Mouse (Mus musculus) gastrocnemius, postnatal 36 days (tissue): Measurements from ENCODE around the gene 1110017D15Rik. TPM values are rescaled to one million over a fixed set of nuclear protein-coding genes. Genes with fewer than 3 reads are reported as not detected.

Experiments
- DNase-seq, 2 experiments: peaks; one replicate each; pipeline ENCODE4 v3.0.0; 2022
- intact Hi-C: fragments of 180-260 bp; cut with DNase I; formaldehyde crosslinking; loops from one replicate; pipeline ENCODE4 v1.15.1; 2025
- long read RNA-seq, 2 experiments: library from polyadenylated mRNA; stranded (forward); transcript quantifications; one replicate each; pipeline ENCODE4 v2.0.0; 2021
- total RNA-seq, 2 experiments: library from RNA; stranded (reverse); gene quantifications; 2 replicates each; pipeline ENCODE4 v1.2.3; 2021

The 1110017D15Rik gene
- total RNA-seq = under 1 TPM in 1 of 2 experiments, not detected in 1; 0.37 TPM
- long read RNA-seq, experiment 1, partial matches to known transcripts = 0 of 1 reads
- long read RNA-seq, experiment 1, other reads (novel, unspliced or antisense) = 1 of 1 reads
- long read RNA-seq, experiment 2 = 0 reads

DNA sequence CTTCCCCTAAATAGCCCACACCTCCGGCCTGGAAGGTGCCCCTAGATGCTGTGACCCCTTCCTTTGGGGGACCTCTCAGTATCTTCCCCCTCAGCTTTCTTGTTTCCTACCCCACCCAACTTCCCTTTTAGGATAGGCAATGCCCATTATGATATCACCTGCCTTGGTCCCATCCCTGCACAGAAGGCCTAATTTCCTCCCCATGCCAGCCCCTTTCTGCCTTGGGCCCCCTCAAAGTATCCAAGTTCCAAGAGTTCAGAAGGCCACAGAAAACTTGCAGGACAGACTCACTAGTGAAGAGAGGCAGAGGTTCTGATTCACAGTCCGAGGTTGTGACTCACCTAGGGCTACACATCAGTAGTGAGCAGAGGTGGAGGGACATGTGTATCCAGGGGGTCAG is at the start of gene 1110017D15Rik:
1110017D15Rik (minus strand) TSS at position 101 of the 400 bp plus-strand sequence.
- DNase-seq = no peak
- intact Hi-C loops = no loop called here

DNA sequence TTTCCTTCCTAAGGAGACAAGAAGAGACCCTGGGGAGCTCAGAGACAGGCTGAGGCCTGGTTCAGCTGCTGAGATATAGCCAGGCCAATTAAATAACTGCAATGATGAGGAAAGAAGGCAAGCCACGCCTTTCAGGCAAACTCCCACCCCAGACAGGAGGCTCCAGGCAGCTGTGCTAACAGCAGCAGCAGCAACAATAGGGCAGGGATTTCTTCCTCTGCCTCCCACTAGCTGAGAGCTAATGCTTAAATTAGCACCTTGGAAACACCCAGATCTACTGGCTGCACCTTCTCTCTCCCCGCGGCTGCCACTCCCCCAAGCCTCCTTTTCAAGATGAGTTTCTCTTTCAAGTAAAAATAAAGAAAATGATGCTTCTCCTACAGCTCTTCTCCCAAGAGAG is 49.0 kb upstream of the 1110017D15Rik start:
- intact Hi-C loops = no loop called here
- no peak for DNase-seq

DNA sequence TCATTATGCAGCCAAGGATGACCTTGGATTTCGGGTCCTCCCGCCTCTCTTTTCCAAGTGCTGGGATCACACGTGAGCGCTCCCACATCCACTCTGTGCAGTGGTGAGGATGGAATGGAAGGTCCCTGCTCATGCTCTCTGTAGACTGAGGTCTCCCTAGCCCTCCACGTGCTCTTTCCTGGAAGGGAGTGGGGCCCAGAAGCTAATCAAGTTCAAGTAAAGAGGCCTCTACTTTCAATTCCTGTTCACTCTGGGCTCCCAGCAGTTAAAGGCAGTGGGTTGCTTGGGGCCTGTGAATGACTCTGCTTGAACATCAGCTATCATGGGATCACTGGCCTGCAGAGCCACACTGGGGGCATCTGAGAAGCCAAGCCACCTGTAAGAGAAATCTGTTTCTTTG is 46.2 kb upstream of the 1110017D15Rik start:
- intact Hi-C loops = no loop called here

DNA sequence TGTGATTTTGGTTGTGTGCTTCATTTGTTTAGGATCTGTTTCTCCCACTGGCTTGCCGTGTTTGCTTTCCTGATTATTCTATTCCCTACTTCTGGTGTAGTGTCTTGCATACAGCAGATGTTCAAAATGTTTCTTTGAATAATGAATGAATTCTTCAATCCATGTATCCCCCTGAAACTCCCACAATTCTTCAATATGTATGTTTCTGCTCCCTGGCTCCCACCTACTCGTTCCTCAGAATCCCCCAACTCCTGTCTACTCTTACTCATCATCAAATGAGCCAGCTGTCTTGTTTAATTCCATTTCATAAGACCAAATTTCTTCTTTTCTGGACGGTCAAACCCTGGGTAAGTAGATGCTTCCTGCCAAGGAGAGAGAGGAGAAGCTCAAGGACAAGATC is 40.0 kb upstream of the 1110017D15Rik start:
- no peak for DNase-seq
- intact Hi-C loops = no loop called here

More for the DNA sequence above, 46.2 kb upstream of the 1110017D15Rik start:
- DNase-seq = no peak

DNA sequence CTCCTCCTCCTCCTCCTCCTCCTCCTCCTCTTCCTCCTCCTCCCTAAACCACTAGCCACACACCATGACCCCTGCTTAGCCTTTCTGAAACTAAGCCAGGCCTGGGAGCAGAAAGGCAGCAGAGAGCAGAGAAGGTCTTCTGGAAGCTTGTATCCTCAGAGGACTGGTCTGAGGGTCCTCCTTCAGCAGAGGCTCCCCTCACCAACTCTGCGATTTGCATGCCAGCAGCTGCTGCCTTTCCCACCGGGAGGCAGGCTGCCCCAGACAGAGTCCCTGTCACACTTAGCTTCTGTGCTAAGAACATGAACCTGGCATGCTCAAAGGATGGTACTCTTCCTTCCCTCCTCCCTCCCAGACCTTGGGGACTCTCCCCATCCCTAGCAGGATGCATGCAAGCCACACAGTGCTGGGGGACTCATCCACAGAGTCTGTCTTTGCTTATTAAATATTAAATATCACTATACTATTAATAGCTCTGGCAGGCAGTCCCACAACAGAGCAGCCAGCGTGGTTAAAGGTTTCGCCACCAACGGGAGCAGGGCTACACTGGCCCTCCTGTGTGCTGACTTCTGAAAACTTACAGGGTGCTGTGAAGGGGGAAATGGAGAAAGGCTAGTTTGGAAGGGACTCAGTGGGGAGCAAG is 39.3 kb upstream of the 1110017D15Rik start:
- DNase-seq = no peak
- intact Hi-C loops = no loop called here

DNA sequence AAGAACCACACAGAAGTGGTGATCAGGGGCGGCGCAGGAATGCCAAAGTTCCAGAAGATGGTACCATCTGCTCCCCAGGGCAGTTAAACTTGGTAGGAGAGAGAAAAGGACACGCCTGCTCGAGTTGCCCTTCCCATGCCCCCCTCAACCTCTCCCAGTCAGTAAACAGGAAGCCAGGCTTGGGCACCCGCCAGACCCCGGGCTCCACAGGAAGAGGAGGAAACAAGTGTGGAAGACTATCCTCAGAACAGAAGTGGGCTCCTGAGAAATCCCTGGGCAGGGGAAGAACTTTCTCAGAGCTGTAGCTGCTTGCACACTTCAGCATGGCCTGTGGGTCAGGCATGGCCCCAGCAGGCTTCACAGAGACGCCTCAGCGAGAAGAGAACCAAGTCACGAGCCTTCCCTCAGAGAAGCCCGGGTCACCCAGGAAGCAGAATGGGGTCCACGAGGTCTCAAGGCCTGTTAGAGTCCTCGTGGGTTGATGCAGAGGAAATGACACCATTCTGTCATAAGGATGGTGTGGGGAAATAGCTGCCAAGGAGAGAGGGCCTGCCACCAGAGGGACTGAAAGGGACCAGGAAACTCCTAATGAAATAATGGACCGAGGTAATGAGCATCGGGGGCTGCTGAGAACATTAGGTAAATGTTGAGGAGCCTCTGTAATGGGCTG is 38.0 kb upstream of the 1110017D15Rik start:
- intact Hi-C loops = loop anchor here (5.0 kb wide), 1 partner anchor 152 kb away; no protein-coding TSS in a partner anchor
- peak; percentile 58 to 76 for DNase-seq

DNA sequence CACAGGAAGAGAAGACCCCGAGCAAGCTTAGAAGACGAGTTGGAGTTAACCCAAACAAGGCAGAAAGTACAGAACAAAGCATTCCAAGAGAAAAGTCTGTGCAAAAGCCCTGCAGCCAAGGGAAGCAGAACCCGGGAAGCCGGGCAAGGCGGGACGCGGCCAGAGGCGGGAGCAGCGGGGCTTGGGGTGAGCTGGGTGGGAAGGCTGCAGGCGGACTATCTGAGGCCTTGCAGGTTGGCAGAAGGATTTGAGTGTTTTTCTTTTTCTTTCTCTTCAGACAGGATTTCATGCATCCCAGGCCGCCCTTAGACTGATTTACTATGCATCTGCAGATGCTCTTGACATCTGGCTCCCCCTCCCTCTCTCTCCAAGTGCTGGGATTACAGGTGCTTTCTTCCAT is 36.0 kb upstream of the 1110017D15Rik start:
- intact Hi-C loops = loop anchor here (2.0 to 5.0 kb wide), 3 partner anchors 62 to 154 kb away; no protein-coding TSS in a partner anchor
- DNase-seq = no peak

DNA sequence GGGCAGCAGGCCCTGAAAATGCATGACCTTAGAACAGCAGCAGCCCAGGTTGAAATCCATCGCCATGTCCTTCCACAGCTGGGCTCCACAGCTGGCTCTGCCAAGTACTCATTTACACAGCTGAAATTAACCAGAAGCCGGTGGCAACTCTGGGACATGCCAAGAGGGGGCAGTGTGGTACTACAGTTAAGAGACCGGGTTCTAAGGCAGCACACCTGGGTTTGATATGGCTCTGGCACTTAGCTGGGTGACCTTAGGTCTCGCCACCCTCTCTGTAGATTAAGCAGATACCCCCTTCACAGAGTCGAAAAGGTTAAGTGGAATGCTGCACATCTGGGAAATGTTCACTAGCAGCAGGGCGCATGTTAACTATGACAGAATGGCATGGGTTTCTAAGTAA is 35.4 kb upstream of the 1110017D15Rik start:
- peak; percentile 60 to 78 for DNase-seq
- intact Hi-C loops = loop anchor here (2.0 to 5.0 kb wide), 3 partner anchors 62 to 155 kb away; no protein-coding TSS in a partner anchor

DNA sequence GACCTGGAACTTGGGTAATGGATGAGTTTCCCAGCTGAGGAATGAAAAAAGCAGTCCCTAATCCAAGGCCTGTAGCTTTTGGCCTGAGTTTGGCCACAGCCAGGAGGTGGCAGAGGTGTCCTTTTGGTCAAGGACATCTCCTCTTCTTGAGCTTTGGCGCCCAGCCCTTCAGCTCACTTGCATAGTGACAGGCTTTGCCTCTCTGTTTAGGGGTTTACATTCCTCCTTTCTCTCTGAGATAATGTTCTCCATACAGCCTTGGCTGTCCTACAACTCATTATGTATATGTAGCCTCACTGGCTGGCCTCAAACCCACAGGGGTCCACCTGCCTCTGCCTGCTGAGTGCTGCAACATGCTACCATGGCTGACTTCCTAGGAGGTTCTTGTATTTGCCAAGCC is 30.0 kb upstream of the 1110017D15Rik start:
- intact Hi-C loops = no loop called here
- DNase-seq = no peak

DNA sequence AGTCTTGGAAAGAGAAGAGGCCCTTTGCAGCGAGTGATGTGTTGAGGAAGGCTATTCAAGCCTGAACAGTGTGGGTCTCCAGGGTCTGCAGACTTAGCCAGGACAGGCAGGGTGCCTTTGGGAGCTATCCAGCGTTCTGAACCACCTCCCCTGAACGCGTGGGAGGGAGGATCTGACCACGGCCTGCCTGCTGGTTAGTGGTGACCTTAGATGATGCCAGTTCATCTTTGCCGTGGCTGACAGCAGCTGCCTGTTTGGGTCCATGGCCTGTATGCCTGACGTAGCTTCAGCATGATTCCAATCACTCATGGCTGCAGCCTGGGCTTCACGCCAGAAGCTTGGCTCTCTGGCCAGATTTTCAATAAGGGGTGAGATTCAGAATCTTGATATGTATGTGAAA is 28.9 kb upstream of the 1110017D15Rik start:
- no peak for DNase-seq
- intact Hi-C loops = no loop called here

DNA sequence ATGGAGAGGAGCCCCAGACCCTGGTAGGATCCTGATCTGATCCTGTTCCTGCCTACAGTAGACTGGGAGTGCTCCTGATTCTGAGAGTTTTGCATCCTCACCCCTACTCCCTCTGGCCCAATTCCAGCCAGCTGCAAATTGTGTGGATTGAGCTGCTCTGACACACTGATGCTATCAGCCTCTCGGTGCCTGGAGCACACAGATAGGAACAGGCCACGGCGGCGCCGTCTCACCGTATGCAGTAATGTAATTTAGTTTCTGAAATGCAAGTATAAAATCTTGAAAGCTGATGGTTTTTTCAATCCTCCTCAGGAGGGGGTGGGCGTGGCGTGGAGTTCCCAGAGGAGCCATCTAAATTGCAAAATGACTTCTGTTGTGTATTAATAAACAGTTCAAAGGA is 25.0 kb upstream of the 1110017D15Rik start:
- intact Hi-C loops = no loop called here

DNA sequence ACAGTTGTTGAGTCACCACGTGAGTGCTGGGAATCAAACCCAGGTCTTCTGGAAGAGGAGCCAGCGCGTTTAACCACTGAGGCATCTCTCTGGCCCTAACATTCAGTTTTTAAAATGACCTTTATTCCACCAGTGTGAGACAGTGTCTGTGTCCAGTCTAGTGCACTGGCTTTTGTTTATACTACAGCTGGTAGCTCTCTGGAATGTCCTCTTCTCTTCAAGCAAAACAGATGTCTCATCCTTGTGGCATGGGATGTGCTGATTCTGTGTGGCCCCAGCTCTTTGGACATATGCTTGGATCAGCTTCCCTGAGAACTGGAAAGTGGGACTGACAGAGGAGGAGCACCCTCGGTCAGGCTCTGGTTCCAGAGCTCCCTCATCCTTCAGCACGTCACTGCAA is 17.7 kb upstream of the 1110017D15Rik start:
- intact Hi-C loops = no loop called here
- no peak for DNase-seq

More for the DNA sequence above, 25.0 kb upstream of the 1110017D15Rik start:
- no peak for DNase-seq

DNA sequence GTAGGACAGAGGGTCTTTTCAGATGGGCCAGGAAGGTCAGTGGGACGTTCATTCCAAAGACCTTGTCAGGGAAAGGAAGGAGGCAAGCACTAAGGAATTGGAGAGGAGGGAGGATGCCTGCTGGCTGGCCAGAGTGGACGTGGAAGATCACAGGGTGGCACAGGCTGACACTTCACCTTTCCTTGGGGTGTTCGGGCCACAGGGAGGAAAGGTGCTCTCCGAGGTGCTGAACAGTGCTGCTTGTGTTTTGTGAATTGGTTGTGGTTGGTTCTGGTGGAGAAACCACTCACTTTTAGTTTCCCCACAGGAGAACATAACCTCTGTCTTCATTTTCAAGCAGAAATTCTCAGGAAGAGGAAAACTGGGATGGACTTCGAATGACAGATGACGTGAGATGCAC is 15.3 kb upstream of the 1110017D15Rik start:
- intact Hi-C loops = no loop called here
- DNase-seq = no peak

DNA sequence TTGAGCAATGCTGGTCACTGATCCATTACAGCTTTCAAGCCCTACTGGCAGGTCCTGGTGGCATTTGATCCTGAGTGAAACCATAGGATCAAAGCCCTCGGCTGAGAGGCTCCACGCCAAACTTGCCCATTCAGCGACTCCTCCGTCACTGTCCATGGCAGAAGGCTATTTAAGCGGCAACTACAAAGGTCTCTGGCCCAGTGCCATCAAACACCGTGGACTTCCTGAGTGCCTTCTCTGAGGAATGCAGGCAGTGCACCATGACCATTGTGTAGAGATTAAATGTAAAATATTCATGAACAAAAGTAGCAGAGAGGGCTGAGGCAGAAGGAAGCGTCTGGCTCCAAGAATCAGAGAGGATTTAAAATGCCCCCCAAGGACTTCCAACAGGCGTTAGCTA is 10.9 kb upstream of the 1110017D15Rik start:
- intact Hi-C loops = loop anchor here (10.0 kb wide), 1 partner anchor 87 kb away; no protein-coding TSS in a partner anchor

DNA sequence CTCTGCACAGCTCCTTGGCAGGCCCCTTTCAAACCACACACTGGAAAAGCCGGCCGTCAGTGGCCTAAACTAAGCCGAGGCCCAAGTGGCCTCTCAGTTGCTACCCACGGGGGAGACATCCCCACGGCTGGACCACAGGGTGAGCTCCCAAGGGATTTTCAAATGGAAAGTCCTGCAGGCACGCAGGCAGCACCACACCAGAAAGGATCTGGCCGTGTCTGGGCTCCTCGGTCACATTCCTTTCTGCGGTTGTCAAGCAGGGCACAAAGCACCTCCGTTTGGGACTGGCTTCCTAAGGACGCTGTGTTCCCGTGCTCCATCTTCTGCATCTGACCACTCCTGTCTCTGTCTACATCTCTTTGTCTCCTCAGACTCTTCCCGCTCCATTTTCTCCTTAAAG is 9.9 kb upstream of the 1110017D15Rik start:
- no peak for DNase-seq
- intact Hi-C loops = loop anchor here (10.0 kb wide), 1 partner anchor 88 kb away; no protein-coding TSS in a partner anchor

More for the DNA sequence above, 10.9 kb upstream of the 1110017D15Rik start:
- peak; percentile 40 to 56 for DNase-seq

DNA sequence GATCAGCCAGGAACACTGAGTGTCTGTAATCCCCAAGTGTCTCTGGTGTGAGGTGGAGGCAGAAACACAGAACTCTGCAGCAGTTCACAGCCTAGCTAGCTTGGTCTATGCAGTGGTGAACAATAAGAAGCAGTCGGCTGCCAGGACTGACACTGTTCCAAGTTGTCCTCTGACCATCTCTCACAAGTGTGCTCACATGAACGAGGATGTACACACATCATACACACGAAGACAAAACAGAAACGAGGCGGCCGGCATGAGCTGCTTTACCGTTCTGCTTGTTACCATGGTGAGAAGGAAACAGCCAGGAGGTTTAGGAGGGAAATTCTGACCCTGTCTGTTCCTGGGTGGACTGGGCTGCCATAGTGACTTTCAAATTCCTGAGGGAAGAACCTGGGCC is 9.4 kb upstream of the 1110017D15Rik start:
- DNase-seq = no peak
- intact Hi-C loops = loop anchor here (10.0 kb wide), 1 partner anchor 88 kb away; no protein-coding TSS in a partner anchor

DNA sequence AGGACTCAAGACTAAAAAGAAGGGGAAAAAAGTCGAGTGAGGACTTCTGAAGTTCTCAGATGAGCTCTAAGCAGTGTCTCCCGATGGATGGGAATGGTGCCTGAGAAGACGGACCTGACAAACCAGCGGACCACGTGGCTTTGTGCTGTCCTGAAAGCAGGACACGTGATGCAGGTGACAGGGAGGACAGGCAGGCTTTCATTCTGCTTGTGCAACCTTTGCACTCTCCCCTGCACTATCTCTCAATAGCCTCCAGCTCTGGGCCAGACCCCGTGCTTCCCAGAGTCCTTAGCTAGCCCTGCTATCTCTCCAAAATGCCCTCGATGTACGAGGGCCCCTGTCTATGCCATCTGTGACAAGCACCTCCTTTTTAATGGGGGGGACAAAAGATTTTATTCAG is 7.7 kb upstream of the 1110017D15Rik start:
- DNase-seq = no peak
- intact Hi-C loops = loop anchor here (5.0 to 10.0 kb wide), 3 partner anchors 90 to 182 kb away; no protein-coding TSS in a partner anchor

DNA sequence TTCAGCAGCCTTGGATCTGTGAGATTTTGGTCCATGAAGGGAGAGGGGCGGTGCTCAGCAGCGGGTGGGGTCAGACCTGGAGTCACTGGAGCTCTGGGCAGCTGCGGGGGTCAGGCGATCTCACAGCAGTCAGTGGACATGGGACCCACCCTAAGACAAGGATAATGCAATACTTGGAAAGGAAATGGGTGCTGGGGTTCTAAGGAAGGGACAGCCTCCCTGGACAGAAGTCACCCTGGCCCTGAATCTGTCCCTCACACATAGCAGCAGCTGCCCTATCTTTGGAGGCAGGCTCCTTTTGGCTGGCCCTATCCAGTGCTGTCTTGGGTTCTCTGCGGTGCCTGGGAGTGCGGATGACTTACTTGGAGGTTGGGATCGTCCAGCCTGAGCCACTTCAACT is 6.7 kb upstream of the 1110017D15Rik start:
- intact Hi-C loops = loop anchor here (5.0 to 10.0 kb wide), 3 partner anchors 91 to 183 kb away; no protein-coding TSS in a partner anchor
- no peak for DNase-seq

DNA sequence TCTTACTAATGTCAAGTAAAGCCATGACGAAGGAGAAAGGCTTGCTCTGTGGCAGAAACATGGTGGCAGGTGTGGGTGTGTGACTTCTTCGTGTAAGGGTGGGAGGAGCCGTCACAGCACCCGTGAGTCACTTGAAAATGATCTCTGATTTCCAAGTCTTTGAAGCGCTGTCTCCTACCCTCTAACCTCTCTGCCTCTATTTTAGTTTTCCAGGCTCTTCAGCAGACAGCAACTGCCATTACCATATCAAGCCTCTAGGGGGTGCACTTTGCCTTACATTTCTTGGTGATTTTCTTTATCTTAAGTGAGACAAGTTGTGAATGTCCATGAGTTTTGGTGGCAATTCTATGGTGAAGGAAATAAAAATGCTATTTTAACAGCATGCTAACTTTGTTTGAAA is 5.7 kb upstream of the 1110017D15Rik start:
- intact Hi-C loops = loop anchor here (5.0 to 10.0 kb wide), 3 partner anchors 92 to 185 kb away; no protein-coding TSS in a partner anchor
- no peak for DNase-seq

DNA sequence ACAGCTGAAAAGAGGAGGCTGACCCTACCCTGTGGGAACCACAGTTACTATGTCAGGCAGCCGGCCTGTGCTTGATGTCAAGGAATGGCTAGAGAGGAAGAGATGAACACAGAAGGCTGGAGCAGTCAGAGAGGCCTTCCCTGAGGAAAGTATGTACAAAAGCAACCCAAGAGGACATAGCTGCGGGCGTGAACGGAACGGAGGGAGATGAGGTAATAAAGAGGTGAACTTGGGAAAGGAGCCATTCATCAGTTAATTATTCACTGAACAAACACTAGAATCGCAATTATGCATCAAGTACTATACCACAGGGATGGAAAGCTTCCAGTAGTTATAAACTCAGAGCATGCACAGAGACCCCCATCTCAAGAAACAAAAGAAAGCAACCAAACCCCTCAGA is 5.0 kb upstream of the 1110017D15Rik start:
- intact Hi-C loops = loop anchor here (5.0 to 10.0 kb wide), 3 partner anchors 93 to 185 kb away; no protein-coding TSS in a partner anchor

DNA sequence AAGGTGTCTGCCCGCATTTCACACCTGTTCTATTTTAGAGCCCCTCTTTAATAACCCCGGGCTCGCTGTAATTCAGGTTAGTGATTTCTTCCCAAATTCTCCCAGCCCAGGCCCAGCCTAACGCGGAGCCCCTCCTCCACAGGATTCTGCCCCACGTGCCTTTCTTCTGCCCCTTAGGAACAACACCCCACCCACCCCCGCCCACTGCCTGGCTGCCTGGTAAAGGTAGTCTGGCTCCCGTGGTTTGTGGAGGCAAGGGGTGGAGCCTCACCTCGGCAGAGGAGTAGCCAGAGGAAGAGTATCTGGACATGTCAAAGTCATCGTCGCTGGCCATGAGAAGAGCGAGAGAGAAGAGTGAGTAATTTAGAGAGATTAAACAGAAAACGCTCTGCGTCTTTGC is 3.5 kb upstream of the 1110017D15Rik start:
- intact Hi-C loops = loop anchor here (5.0 to 10.0 kb wide), 3 partner anchors 94 to 187 kb away; no protein-coding TSS in a partner anchor
- no peak for DNase-seq

More for the DNA sequence above, 5.0 kb upstream of the 1110017D15Rik start:
- DNase-seq = no peak
